Mouse (Mus musculus): ENCODE results near the gene Tlr9. TPM values are rescaled to one million over a fixed set of nuclear protein-coding genes. Genes with fewer than 3 reads are reported as not detected.

The Tlr9 gene
- polyA plus RNA-seq, 1 experiment from 2014 or later, result 0.05 TPM

DNA sequence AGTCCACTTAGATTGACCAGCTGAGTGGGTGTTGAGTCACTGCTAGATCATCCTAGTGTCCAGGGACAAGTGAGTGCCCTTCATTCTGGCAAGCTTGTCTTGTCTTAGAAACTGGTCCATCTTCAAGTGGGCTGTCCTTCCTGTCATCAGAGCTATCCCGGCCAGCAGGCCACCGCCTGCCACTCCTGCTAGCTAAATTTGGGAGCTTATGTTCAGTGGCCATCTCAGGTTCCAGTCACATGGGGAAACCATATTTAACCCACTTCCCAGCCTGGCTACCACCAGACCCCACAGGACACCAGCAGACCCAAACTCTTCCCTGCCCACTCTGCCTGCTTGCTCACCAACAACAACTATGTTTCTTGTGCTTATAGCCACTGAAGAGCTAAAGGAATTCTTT is 15.9 kb upstream of the Tlr9 start:
- H3K9ac ChIP-seq, result no peak overlapping the region
- H3K27me3 ChIP-seq, result no peaks in the 10 kb centered on the region
- 74% methylated on average over 2 of the region's 2 CpGs for WGBS
- no peaks in the 10 kb centered on the region for H3K36me3 ChIP-seq
- no peak for ATAC-seq (ENCODE audit: low FRiP score)
- no peak overlapping the region for H3K4me2 ChIP-seq (replicated peaks)
- no peak overlapping the region for H3K4me3 ChIP-seq
- H3K9me3 ChIP-seq (replicated peaks), result no peaks in the 10 kb centered on the region
- H3K4me1 ChIP-seq, result peaks cover 34% of the 10 kb centered on the region
- no peak overlapping the region for H3K27ac ChIP-seq

- no peak overlapping the region for H3K27ac ChIP-seq
- peaks cover 11% of the 10 kb centered on the region for H3K36me3 ChIP-seq
- ATAC-seq (ENCODE audit: low FRiP score), result no peak
- H3K9me3 ChIP-seq (replicated peaks), result no peaks in the 10 kb centered on the region
- no peak overlapping the region for H3K4me2 ChIP-seq (replicated peaks)
- H3K27me3 ChIP-seq, result no peaks in the 10 kb centered on the region
- H3K4me3 ChIP-seq, result no peak overlapping the region
- no peak overlapping the region for H3K9ac ChIP-seq
- 89% methylated on average over 5 of the region's 5 CpGs for WGBS
- peaks cover 36% of the 10 kb centered on the region for H3K4me1 ChIP-seq
Observed at GRCm38 (mm10) chr9:106208181-106208580, 14.2 kb upstream of the Tlr9 start.

DNA sequence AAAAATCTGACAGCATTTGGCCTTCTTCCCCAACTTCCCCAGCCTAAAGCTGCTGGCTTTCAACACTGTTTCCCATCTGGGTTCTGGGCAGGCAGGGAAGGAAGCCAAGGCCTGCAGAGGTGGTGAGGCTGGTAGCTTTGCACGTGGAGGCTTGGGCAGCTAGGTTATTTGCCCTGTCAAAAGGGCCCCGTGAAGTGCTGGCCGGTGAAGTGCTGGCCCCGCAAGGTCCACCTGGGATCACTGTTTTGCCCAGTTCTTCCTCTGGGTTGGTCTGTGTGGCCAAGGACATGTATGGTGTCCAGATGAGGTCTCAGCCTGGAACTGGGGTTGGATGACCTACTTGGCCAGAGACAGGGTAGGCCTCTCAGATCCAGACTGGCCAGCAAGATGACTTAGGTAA is 12.4 kb upstream of the Tlr9 start:
- Histone ChIP-seq H3K36me3 (peaks cover 26% of the 10 kb centered on the region), H3K4me3 (no peak overlapping the region), H3K27ac (no peak overlapping the region), H3K4me1 (peaks cover 21% of the 10 kb centered on the region), H3K9me3 (replicated peaks) (no peaks in the 10 kb centered on the region), H3K9ac (no peak overlapping the region), H3K4me2 (replicated peaks) (no peak overlapping the region), H3K27me3 (no peaks in the 10 kb centered on the region)
- WGBS, result 94% methylated on average over 4 of the region's 4 CpGs
- ATAC-seq (ENCODE audit: low FRiP score), result no peak

- Histone ChIP-seq H3K27ac (peak overlapping the region; percentile 65), H3K4me2 (replicated peaks) (peak overlapping the region; percentile 59), H3K36me3 (peaks cover 32% of the 10 kb centered on the region), H3K9ac (peak overlapping the region; percentile 57; the same call in 1 of the 2 replicates), H3K27me3 (no peaks in the 10 kb centered on the region), H3K9me3 (replicated peaks) (no peaks in the 10 kb centered on the region), H3K4me1 (peaks cover 16% of the 10 kb centered on the region), H3K4me3 (0 out of 2 replicates have a peak overlapping the region, but pooled peaks have one; percentile 23)
- WGBS, result 36% methylated on average over 9 of the region's 9 CpGs
- no peak for ATAC-seq (ENCODE audit: low FRiP score)
Observed at GRCm38 (mm10) chr9:106210853-106211609, 11.4 kb upstream of the Tlr9 start.

GRCm38 (mm10) chr9:106211680-106212593 is 10.5 kb upstream of the Tlr9 start:
- 17% methylated on average over 37 of the region's 37 CpGs for WGBS
- peak overlapping the region; percentile 65 for H3K27ac ChIP-seq
- peak overlapping the region; percentile 59 for H3K4me2 ChIP-seq (replicated peaks)
- H3K27me3 ChIP-seq, result no peaks in the 10 kb centered on the region
- peak overlapping the region; percentile 23 for H3K4me3 ChIP-seq
- H3K9ac ChIP-seq, result peak overlapping the region; percentile 57
- peaks cover 13% of the 10 kb centered on the region for H3K4me1 ChIP-seq
- peaks cover 32% of the 10 kb centered on the region for H3K36me3 ChIP-seq
- peak; percentile 85 for ATAC-seq (ENCODE audit: low FRiP score)
- no peaks in the 10 kb centered on the region for H3K9me3 ChIP-seq (replicated peaks)

DNA sequence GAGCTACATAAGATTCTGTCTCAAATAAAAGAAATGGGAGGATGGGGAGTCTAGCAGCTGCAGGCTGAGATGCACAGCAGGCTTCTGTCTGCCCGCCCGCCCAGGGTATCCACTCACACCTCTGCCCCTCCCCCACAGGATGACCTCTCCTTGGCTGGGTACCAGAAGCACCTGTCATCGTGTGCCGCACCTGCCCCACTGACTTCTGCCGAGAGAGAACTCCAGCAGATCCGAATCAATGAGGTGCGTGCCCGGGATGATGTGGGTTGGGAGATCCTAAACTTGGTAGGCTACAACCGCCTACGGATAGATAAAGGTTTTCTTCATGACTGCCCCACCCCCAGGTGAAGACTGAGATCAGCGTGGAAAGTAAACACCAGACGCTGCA is 9.8 kb upstream of the Tlr9 start:
- H3K36me3 ChIP-seq, result peaks cover 32% of the 10 kb centered on the region
- no peak; the same call in 1 of the 2 replicates for ATAC-seq (ENCODE audit: low FRiP score)
- H3K4me2 ChIP-seq (replicated peaks), result peak overlapping the region; percentile 59; the same call in 1 of the 2 replicates
- no peak overlapping the region for H3K9ac ChIP-seq
- 89% methylated on average over 12 of the region's 12 CpGs for WGBS
- H3K27me3 ChIP-seq, result no peaks in the 10 kb centered on the region
- H3K4me1 ChIP-seq, result peaks cover 11% of the 10 kb centered on the region
- H3K9me3 ChIP-seq (replicated peaks), result no peaks in the 10 kb centered on the region
- H3K27ac ChIP-seq, result no peak overlapping the region
- no peak overlapping the region for H3K4me3 ChIP-seq

GRCm38 (mm10) chr9:106215341-106216125 is 6.9 kb upstream of the Tlr9 start:
- no peak for ATAC-seq (ENCODE audit: low FRiP score)
- Histone ChIP-seq H3K4me2 (replicated peaks) (no peak overlapping the region), H3K36me3 (peaks cover 32% of the 10 kb centered on the region), H3K9ac (no peak overlapping the region), H3K27ac (no peak overlapping the region), H3K9me3 (replicated peaks) (no peaks in the 10 kb centered on the region), H3K27me3 (no peaks in the 10 kb centered on the region), H3K4me1 (peaks cover 11% of the 10 kb centered on the region), H3K4me3 (no peak overlapping the region)
- WGBS, result 80% methylated on average over 6 of the region's 6 CpGs

DNA sequence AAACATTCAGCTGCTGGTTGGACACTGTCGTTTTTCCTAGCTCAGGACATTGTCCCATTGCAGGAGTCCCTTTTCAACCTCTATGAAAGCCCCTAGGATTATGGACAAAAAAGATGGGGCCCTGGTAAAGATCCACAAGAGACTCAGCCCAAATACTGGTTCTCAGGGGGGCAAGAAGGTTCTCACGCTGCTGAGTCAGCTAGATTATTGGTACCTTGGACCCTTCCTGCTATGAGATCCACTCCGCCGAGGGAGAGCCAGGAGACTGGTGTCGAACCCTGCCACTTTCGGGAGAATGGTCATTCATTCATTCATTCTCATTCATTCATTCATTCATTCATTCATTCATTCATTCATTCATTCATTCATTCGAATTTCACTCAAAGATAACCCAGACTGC is 5.4 kb upstream of the Tlr9 start:
- peaks cover 32% of the 10 kb centered on the region for H3K36me3 ChIP-seq
- no peak overlapping the region for H3K9ac ChIP-seq
- peaks cover 2% of the 10 kb centered on the region; the same call in 1 of the 2 replicates for H3K4me1 ChIP-seq
- WGBS, result 89% methylated on average over 7 of the region's 7 CpGs
- ATAC-seq (ENCODE audit: low FRiP score), result no peak
- H3K4me3 ChIP-seq, result no peak overlapping the region
- H3K4me2 ChIP-seq (replicated peaks), result no peak overlapping the region
- H3K27ac ChIP-seq, result no peak overlapping the region
- H3K27me3 ChIP-seq, result no peaks in the 10 kb centered on the region
- no peaks in the 10 kb centered on the region for H3K9me3 ChIP-seq (replicated peaks)

DNA sequence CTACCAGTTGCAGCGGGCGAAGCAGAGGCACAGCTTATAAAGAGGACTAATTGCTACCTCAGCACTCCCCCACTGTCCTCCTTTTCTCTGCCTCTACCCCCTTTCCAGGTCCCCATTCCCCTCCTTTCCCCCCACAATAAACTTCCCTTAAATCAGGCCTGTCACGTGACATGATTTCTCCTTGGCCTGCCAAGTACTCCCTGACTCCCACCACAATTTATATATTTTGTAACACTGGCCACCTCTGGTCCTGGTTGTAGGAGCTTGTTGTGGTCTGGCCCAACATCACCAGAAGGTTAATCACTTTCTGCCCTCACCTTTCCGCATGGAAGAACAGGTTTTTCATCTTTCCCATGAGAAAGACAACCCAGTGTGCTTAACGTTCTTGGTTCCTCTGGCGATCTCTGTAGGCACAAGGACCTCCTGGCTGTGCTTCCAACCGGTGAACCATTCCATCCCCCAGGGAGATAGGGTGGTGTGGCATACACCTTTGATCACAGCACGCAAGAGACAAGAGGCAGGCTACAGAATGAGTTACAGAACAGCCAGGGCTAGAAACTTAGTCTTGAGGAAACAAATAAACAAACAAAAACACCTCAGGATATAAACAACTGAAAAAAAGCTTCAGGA is 1.4 kb upstream of the Tlr9 start:
- Histone ChIP-seq H3K36me3 (no peaks in the 10 kb centered on the region), H3K27me3 (peaks cover 10% of the 10 kb centered on the region), H3K9ac (no peak overlapping the region), H3K4me2 (replicated peaks) (no peak overlapping the region), H3K4me1 (peaks cover 5% of the 10 kb centered on the region), H3K9me3 (replicated peaks) (no peaks in the 10 kb centered on the region), H3K4me3 (no peak overlapping the region), H3K27ac (no peak overlapping the region)
- no peak for ATAC-seq (ENCODE audit: low FRiP score)
- 72% methylated on average over 8 of the region's 8 CpGs for WGBS

DNA sequence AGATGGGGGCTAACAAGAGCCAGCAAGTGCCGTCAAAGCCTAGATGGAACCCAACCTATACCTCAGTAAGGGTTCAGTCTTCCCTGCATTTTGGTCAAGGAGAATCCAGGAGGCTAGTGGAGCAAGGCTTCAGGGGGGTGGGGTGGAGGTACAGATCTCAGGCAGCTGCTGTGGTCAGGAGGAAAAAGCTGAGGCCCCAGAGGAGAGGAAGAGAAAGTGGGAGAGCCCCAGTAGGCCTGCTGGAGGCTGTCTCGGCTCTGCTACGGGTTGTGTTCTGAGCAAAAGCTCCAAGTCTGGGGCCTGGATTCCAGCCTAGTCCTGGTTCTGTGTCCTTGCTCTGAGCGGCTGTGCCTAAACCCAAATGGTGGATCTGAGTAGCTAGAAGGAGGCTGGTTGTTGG is 596 bp downstream of the Tlr9 start:
- Histone ChIP-seq H3K9me3 (replicated peaks) (no peaks in the 10 kb centered on the region), H3K36me3 (no peaks in the 10 kb centered on the region), H3K4me1 (peaks cover 9% of the 10 kb centered on the region), H3K27me3 (peaks cover 10% of the 10 kb centered on the region), H3K4me2 (replicated peaks) (no peak overlapping the region), H3K4me3 (no peak overlapping the region), H3K9ac (no peak overlapping the region), H3K27ac (no peak overlapping the region)
- 87% methylated on average over 4 of the region's 4 CpGs for WGBS
- ATAC-seq (ENCODE audit: low FRiP score), result no peak

GRCm38 (mm10) chr9:106225469-106226150 is 3.2 kb downstream of the Tlr9 start:
- H3K4me2 ChIP-seq (replicated peaks), result peak overlapping the region; percentile 72
- no peak overlapping the region for H3K27ac ChIP-seq
- no peaks in the 10 kb centered on the region for H3K36me3 ChIP-seq
- H3K27me3 ChIP-seq, result peaks cover 10% of the 10 kb centered on the region
- peak overlapping the region; percentile 59 for H3K9ac ChIP-seq
- peak overlapping the region; percentile 38 for H3K4me3 ChIP-seq
- peaks cover 9% of the 10 kb centered on the region for H3K4me1 ChIP-seq
- ATAC-seq (ENCODE audit: low FRiP score), result peak; percentile 55
- no peaks in the 10 kb centered on the region for H3K9me3 ChIP-seq (replicated peaks)
- WGBS, result 60% methylated on average over 24 of the region's 24 CpGs

All from hindbrain, embryonic 12.5 days (tissue).